Mouse (Mus musculus): ENCODE measurements around the gene Slc8a2. TPM values are rescaled to one million over a fixed set of nuclear protein-coding genes. Genes with fewer than 3 reads are reported as not detected.
A peak's percentile ranks its signal among the peaks of the same experiment; 100 is the strongest.

Gene Slc8a2
- polyA plus RNA-seq, 1 experiment from 2014 or later: 0.25 TPM

DNA sequence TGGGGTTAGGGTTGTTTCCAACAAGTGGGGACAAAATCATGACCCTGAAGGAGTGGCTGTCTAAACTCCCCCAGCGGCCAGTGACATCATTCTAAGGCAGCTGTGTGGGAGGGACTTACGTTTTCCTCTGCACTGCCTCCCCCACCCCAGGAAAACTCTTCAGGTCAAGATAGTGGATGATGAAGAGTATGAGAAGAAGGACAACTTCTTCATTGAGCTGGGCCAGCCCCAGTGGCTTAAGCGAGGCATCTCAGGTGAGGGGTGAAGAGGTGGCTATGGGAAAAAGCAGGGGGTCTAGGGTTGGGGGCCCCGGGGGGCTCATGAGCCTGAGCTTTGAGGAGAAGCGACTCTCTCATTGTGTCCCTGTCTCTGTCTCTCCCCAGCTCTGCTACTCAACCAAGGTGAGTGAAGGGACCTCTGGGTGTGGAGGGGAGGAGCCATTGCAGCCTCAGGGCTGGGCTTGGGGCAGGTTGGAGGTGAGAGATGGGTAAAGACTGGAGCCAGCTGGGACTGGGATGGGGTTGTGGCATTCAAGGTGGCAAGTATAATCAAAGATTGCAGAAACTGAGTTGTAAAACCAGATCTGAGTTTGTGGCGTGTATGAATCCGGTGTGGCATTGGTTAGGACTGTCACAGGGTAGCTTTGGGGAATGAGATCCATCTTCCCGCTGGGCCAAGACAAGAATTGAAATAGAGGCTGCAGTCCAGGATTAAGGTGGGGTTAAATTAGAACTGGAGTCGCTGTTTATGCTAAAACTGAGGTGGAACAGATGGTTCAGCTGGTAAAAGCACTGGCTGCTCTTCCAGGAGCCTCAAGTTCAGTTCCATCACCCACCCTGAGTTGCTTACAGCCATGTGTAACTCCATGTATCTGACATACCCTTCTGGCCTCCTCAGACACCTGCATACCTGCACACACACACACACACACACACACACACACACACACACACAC, 20.8 kb downstream of the Slc8a2 start:
- 69% methylated on average over 9 of the region's 9 CpGs for WGBS
- no peak for ATAC-seq (ENCODE audit: insufficient number of reproducible peaks, low FRiP score, low TSS enrichment, low read depth)
- Histone ChIP-seq H3K4me1 (0 out of 2 replicates have a peak, but pooled peaks cover 4% of the 10 kb centered on the region), H3K4me3 (replicated peaks) (no peak overlapping the region), H3K9me3 (replicated peaks) (no peaks in the 10 kb centered on the region), H3K36me3 (no peaks in the 10 kb centered on the region), H3K27ac (replicated peaks) (no peak overlapping the region), H3K27me3 (no peaks in the 10 kb centered on the region), H3K4me2 (replicated peaks) (no peak overlapping the region), H3K9ac (no peak overlapping the region)

DNA sequence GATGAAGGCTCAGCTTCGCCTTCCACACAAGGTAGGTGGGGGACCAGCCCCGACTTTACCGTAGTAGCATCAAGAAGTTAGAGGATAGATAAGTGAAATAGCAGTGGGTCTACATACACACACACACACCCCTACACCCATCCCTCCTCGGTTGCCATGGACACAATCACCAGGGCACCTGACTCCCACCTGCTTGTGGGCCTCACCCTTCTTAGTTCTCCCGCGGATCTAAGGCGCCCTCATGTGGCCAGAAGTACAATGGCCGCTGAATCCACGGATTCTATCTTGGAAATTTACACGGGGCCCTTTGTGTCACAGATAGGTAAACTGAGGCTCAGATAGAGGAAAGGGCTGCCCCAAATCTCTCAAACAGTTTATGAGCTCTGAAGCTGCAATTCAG, 23.9 kb downstream of the Slc8a2 start:
- WGBS: 16% methylated on average over 10 of the region's 10 CpGs
- Histone ChIP-seq H3K4me2 (replicated peaks) (no peak overlapping the region), H3K9me3 (replicated peaks) (no peaks in the 10 kb centered on the region), H3K36me3 (no peaks in the 10 kb centered on the region), H3K4me3 (replicated peaks) (no peak overlapping the region), H3K9ac (no peak overlapping the region), H3K4me1 (peaks cover under 1% of the 10 kb centered on the region; the same call in 1 of the 2 replicates), H3K27ac (replicated peaks) (no peak overlapping the region), H3K27me3 (peaks cover 7% of the 10 kb centered on the region)
- ATAC-seq (ENCODE audit: insufficient number of reproducible peaks, low FRiP score, low TSS enrichment, low read depth): no peak

GRCm38 (mm10) chr7:16155132-16155872, 25.7 kb downstream of the Slc8a2 start:
- 61% methylated on average over 9 of the region's 9 CpGs for WGBS
- peak; percentile 20; the same call in 1 of the 2 replicates for ATAC-seq (ENCODE audit: insufficient number of reproducible peaks, low FRiP score, low TSS enrichment, low read depth)

DNA sequence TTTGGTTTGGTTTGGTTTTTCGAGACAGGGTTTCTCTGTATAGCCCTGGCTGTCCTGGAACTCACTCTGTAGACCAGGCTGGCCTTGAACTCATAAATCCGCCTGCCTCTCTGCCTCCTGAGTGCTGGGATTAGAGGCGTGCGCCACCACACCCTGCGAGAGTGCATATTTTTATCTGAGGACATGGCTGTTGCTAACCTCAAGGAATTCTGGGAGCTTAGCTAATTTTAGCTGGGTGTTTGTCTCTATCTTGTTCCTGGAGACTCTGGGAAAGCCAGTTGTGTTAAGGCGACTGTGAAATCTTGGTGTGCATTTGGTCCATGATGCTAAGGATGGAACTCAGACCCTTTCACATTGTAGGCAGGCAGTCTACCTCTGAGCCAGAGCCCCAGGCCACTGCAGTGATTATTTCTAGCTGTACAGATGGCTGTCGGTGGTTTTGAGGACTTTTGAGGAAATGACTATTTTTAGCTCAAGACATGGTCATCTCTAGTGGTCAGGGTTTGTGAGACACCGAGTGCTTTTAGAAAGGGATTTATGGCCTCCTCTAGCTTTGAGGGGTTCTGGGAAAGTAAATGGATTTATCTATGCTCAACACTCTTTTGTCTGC, 26.6 kb downstream of the Slc8a2 start:
- no peak for ATAC-seq (ENCODE audit: insufficient number of reproducible peaks, low FRiP score, low TSS enrichment, low read depth)
- H3K4me3 ChIP-seq (replicated peaks): no peak overlapping the region
- peaks cover 24% of the 10 kb centered on the region for H3K27me3 ChIP-seq
- H3K9ac ChIP-seq: no peak overlapping the region
- H3K27ac ChIP-seq (replicated peaks): no peak overlapping the region
- no peaks in the 10 kb centered on the region for H3K9me3 ChIP-seq (replicated peaks)
- H3K4me1 ChIP-seq: peaks cover 6% of the 10 kb centered on the region; the same call in 1 of the 2 replicates
- no peaks in the 10 kb centered on the region for H3K36me3 ChIP-seq
- no peak overlapping the region for H3K4me2 ChIP-seq (replicated peaks)
- WGBS: 74% methylated on average over 8 of the region's 8 CpGs

More at GRCm38 (mm10) chr7:16155132-16155872, 25.7 kb downstream of the Slc8a2 start:
- Histone ChIP-seq H3K4me2 (replicated peaks) (no peak overlapping the region), H3K4me3 (replicated peaks) (no peak overlapping the region), H3K9ac (no peak overlapping the region), H3K9me3 (replicated peaks) (no peaks in the 10 kb centered on the region), H3K4me1 (peaks cover 6% of the 10 kb centered on the region; the same call in 1 of the 2 replicates), H3K27ac (replicated peaks) (0 out of 2 replicates have a peak overlapping the region, but pooled peaks have one; percentile 35), H3K27me3 (peaks cover 24% of the 10 kb centered on the region), H3K36me3 (no peaks in the 10 kb centered on the region)

- no peaks in the 10 kb centered on the region for H3K9me3 ChIP-seq (replicated peaks)
- 0 out of 2 replicates have a peak overlapping the region, but pooled peaks have one; percentile 28 for H3K4me2 ChIP-seq (replicated peaks)
- H3K9ac ChIP-seq: no peak overlapping the region
- H3K4me3 ChIP-seq (replicated peaks): no peak overlapping the region; the same call in 1 of the 2 replicates
- H3K4me1 ChIP-seq: peaks cover 6% of the 10 kb centered on the region; the same call in 1 of the 2 replicates
- H3K27me3 ChIP-seq: peaks cover 24% of the 10 kb centered on the region
- no peak for ATAC-seq (ENCODE audit: insufficient number of reproducible peaks, low FRiP score, low TSS enrichment, low read depth)
- H3K36me3 ChIP-seq: no peaks in the 10 kb centered on the region
- 10% methylated on average over 39 of the region's 39 CpGs for WGBS
- no peak overlapping the region for H3K27ac ChIP-seq (replicated peaks)
These were observed 29.1 kb downstream of the Slc8a2 start for GRCm38 (mm10) chr7:16158735-16159134.

GRCm38 (mm10) chr7:16160702-16161101, 31.1 kb downstream of the Slc8a2 start:
- no peaks in the 10 kb centered on the region for H3K9me3 ChIP-seq (replicated peaks)
- H3K4me2 ChIP-seq (replicated peaks): no peak overlapping the region
- no peak overlapping the region for H3K9ac ChIP-seq
- H3K36me3 ChIP-seq: no peaks in the 10 kb centered on the region
- no peak overlapping the region for H3K27ac ChIP-seq (replicated peaks)
- peaks cover 24% of the 10 kb centered on the region for H3K27me3 ChIP-seq
- 0 out of 2 replicates have a peak, but pooled peaks have one; percentile 53 for ATAC-seq (ENCODE audit: insufficient number of reproducible peaks, low FRiP score, low TSS enrichment, low read depth)
- WGBS: 71% methylated on average over 3 of the region's 3 CpGs
- no peak overlapping the region for H3K4me3 ChIP-seq (replicated peaks)
- H3K4me1 ChIP-seq: peaks cover 6% of the 10 kb centered on the region; the same call in 1 of the 2 replicates

DNA sequence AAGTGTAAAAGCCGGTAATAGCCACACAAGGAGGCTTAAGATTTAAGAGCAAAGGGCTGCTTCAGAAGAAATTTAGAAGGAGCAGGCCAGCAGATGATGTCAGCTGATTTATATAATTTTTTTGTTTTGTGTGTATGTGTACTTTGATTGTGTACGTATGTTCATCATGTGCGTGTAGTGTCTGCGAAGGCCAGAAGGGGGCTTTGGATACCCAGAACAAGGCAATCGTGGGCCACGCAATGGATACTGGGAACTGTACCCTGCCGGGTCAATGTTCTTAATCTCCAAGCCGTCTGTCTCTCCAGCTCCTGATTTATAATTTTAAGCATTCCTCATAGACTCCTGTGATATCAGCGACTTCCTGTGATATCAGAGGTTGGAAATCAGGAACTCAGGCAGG, 31.7 kb downstream of the Slc8a2 start:
- Histone ChIP-seq H3K4me2 (replicated peaks) (no peak overlapping the region), H3K36me3 (no peaks in the 10 kb centered on the region), H3K4me1 (peaks cover 6% of the 10 kb centered on the region; the same call in 1 of the 2 replicates), H3K27me3 (peaks cover 24% of the 10 kb centered on the region), H3K9ac (no peak overlapping the region), H3K9me3 (replicated peaks) (no peaks in the 10 kb centered on the region), H3K4me3 (replicated peaks) (no peak overlapping the region), H3K27ac (replicated peaks) (no peak overlapping the region)
- WGBS: 92% methylated on average over 9 of the region's 9 CpGs
- ATAC-seq (ENCODE audit: insufficient number of reproducible peaks, low FRiP score, low TSS enrichment, low read depth): no peak

GRCm38 (mm10) chr7:16162036-16162435, 32.4 kb downstream of the Slc8a2 start:
- ATAC-seq (ENCODE audit: insufficient number of reproducible peaks, low FRiP score, low TSS enrichment, low read depth): no peak
- no peaks in the 10 kb centered on the region for H3K36me3 ChIP-seq
- peaks cover 6% of the 10 kb centered on the region; the same call in 1 of the 2 replicates for H3K4me1 ChIP-seq
- H3K4me3 ChIP-seq (replicated peaks): no peak overlapping the region
- no peak overlapping the region for H3K9ac ChIP-seq
- H3K4me2 ChIP-seq (replicated peaks): no peak overlapping the region
- H3K27me3 ChIP-seq: peaks cover 24% of the 10 kb centered on the region
- 65% methylated on average over 6 of the region's 7 CpGs for whole genome bisulfite sequencing
- no peaks in the 10 kb centered on the region for H3K9me3 ChIP-seq (replicated peaks)
- no peak overlapping the region for H3K27ac ChIP-seq (replicated peaks)

DNA sequence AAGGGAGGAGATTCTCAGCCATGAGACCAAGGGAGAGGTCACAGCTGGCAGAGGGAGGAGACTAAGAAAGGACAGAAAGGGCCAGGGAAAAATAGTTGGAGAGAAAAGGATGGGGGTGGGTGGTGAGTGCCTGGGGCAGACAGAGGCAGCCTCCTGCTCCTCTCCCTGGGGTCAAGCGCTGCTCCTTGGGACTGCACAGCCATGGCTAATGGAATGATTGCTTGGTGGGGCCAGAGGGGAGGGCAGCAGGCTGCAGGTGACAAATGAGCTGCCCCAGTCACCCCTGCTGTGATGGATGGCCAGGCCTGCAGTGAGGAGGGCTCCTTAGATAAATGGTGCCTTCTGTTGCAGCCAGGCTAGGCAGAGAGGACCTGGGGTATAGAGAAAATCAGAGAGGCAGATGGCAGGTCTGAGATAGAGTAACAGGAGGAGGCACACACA, 42.5 kb downstream of the Slc8a2 start:
- H3K36me3 ChIP-seq: no peaks in the 10 kb centered on the region
- no peak overlapping the region for H3K27ac ChIP-seq (replicated peaks)
- H3K4me3 ChIP-seq (replicated peaks): no peak overlapping the region
- 0 out of 2 replicates have a peak, but pooled peaks cover 6% of the 10 kb centered on the region for H3K9me3 ChIP-seq (replicated peaks)
- peaks cover 13% of the 10 kb centered on the region for H3K4me1 ChIP-seq
- no peak overlapping the region for H3K9ac ChIP-seq
- whole genome bisulfite sequencing: 0% methylated on average over 1 of the region's 1 CpGs
- H3K4me2 ChIP-seq (replicated peaks): no peak overlapping the region
- ATAC-seq (ENCODE audit: insufficient number of reproducible peaks, low FRiP score, low TSS enrichment, low read depth): no peak
- no peaks in the 10 kb centered on the region for H3K27me3 ChIP-seq

DNA sequence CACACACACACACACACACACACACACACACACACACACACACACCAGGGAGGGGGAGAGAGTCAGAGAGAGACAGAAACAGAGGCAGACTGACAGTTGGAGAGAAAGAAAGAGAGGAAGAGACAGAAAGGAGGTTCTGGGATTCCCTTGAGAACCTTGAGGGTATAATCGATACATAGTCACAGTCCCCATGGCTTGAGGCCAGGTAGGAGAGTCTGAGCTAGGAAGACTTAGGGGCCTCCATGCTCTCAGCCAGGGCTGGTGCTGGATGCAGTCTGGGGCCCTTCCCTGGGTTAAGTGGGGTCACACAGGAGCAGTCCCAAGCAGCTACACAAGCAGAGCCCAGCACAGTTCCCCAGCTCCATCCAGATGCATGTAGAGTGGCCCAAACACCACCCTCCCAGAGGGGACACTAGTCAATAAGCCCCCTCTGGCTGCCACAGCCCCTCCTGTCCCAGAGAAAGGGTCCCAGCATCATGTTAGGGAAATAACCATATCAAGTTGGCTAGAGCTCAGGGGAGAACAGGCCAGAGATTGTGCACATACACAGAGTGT, 43.0 kb downstream of the Slc8a2 start:
- Histone ChIP-seq H3K4me1 (peaks cover 13% of the 10 kb centered on the region), H3K27me3 (no peaks in the 10 kb centered on the region), H3K4me3 (replicated peaks) (no peak overlapping the region), H3K9ac (no peak overlapping the region), H3K4me2 (replicated peaks) (no peak overlapping the region), H3K27ac (replicated peaks) (no peak overlapping the region), H3K36me3 (no peaks in the 10 kb centered on the region), H3K9me3 (replicated peaks) (0 out of 2 replicates have a peak, but pooled peaks cover 4% of the 10 kb centered on the region)
- WGBS: 46% methylated on average over 1 of the region's 1 CpGs
- ATAC-seq (ENCODE audit: insufficient number of reproducible peaks, low FRiP score, low TSS enrichment, low read depth): no peak
